Mouse (Mus musculus) kidney, adult 2 months (tissue): ENCODE measurements around the gene Plin4. TPM values are rescaled to one million over a fixed set of nuclear protein-coding genes. Genes with fewer than 3 reads are reported as not detected.

Experiments used
- DNase-seq: peaks from one replicate; pipeline ENCODE4 v3.0.0; 2021
- H3K27ac ChIP-seq: fragments of 200-500 bp; 2 replicates; pipeline ENCODE4 v1.5.1; 2012; ENCODE audit warnings: low read depth, low read length, control low read depth, inconsistent platforms; ENCODE audit not compliant: insufficient read depth
- H3K27me3 ChIP-seq: fragments of 200-500 bp; replicated peaks from 2 replicates; pipeline ENCODE4 v1.6.1; 2012; ENCODE audit warnings: mild to moderate bottlenecking, moderate library complexity, low read length, inconsistent platforms; ENCODE audit not compliant: control insufficient read depth, insufficient read depth
- H3K36me3 ChIP-seq: fragments of 200-500 bp; 2 replicates; pipeline ENCODE4 v1.6.1; 2012; ENCODE audit warnings: mild to moderate bottlenecking, moderate library complexity, low read length, inconsistent platforms; ENCODE audit not compliant: control insufficient read depth, insufficient read depth
- H3K4me1 ChIP-seq: fragments of 200-500 bp; 2 replicates; pipeline ENCODE4 v1.6.1; 2011; ENCODE audit warnings: low read length; ENCODE audit not compliant: control insufficient read depth, insufficient read depth
- H3K4me3 ChIP-seq: fragments of 200-500 bp; 2 replicates; pipeline ENCODE4 v1.5.1; 2011; ENCODE audit warnings: mild to moderate bottlenecking, low read depth, low read length, control low read depth; ENCODE audit not compliant: insufficient read depth
- CTCF ChIP-seq: fragments of 200-500 bp; conservative IDR thresholded peaks from 2 replicates; pipeline ENCODE4 v1.5.1; 2011; ENCODE audit warnings: low read depth, mild to moderate bottlenecking, control low read depth, low read length, moderate library complexity, mixed read lengths; ENCODE audit not compliant: insufficient read depth, insufficient read length
- POLR2A ChIP-seq: fragments of 200-500 bp; IDR thresholded peaks from one replicate; pipeline ENCODE4 v1.6.1; 2011; ENCODE audit warnings: low read depth, low read length, control low read depth
- WGBS: fragments of 180-500 bp; shearing (Covaris S2); methylation state at CpG from one replicate; pipeline ENCODE4 v1.1.7; 2018; 5-methylcytosine and 5-hydroxymethylcytosine counted together
- polyA plus RNA-seq: library from polyadenylated mRNA; depleted of rRNA; stranded (reverse); fragments of >200 nt; gene quantifications from 2 replicates; pipeline ENCODE4 v1.2.3, GENCODE M21; 2012; rRNA removed

Plin4 gene
- 14.4 and 23.3 TPM in 2 replicates for polyA plus RNA-seq

- H3K27me3 ChIP-seq, result no peaks in the 10 kb centered on the region
- 54% methylated on average over 10 of the region's 10 CpGs for WGBS
- H3K36me3 ChIP-seq, result no peaks in the 10 kb centered on the region
- TF ChIP-seq CTCF, result no peak
- no peak for TF ChIP-seq POLR2A
- no peaks in the 10 kb centered on the region for H3K4me1 ChIP-seq
- no peak within 1 kb of the TSS for H3K4me3 ChIP-seq
- H3K27ac ChIP-seq, result no peak within 1 kb of the TSS
- peak; percentile 22 for DNase-seq
Observed at GRCm38 (mm10) chr17:56109219-56110051, at the start of gene Plin4. Plin4 (minus strand) TSS chr17:56109803.

GRCm38 (mm10) chr17:56153643-56154042 is 44.0 kb upstream of the Plin4 start:
- Histone ChIP-seq H3K27ac (no peak overlapping the region), H3K27me3 (no peaks in the 10 kb centered on the region), H3K4me1 (no peaks in the 10 kb centered on the region), H3K4me3 (no peak overlapping the region), H3K36me3 (no peaks in the 10 kb centered on the region)
- 29% methylated on average over 9 of the region's 9 CpGs for WGBS
- DNase-seq, result peak; percentile 51
- TF ChIP-seq POLR2A (no peak), CTCF (no peak)

GRCm38 (mm10) chr17:56149897-56150296 is 40.3 kb upstream of the Plin4 start:
- no peaks in the 10 kb centered on the region for H3K27me3 ChIP-seq
- H3K36me3 ChIP-seq, result no peaks in the 10 kb centered on the region
- 37% methylated on average over 2 of the region's 2 CpGs for WGBS
- H3K27ac ChIP-seq, result no peak overlapping the region
- no peaks in the 10 kb centered on the region for H3K4me1 ChIP-seq
- no peak overlapping the region for H3K4me3 ChIP-seq
- DNase-seq, result no peak
- TF ChIP-seq POLR2A, result no peak
- no peak for TF ChIP-seq CTCF

- Histone ChIP-seq H3K4me3 (no peak overlapping the region), H3K27me3 (no peaks in the 10 kb centered on the region), H3K27ac (no peak overlapping the region), H3K36me3 (no peaks in the 10 kb centered on the region), H3K4me1 (no peaks in the 10 kb centered on the region)
- 6% methylated on average over 30 of the region's 30 CpGs for WGBS
- no peak for DNase-seq
- TF ChIP-seq CTCF, result no peak
- no peak for TF ChIP-seq POLR2A
Observed at GRCm38 (mm10) chr17:56148790-56149618, 39.4 kb upstream of the Plin4 start.

GRCm38 (mm10) chr17:56148280-56148679 is 38.7 kb upstream of the Plin4 start:
- TF ChIP-seq CTCF (no peak), POLR2A (no peak)
- Histone ChIP-seq H3K4me1 (no peaks in the 10 kb centered on the region), H3K36me3 (no peaks in the 10 kb centered on the region), H3K27me3 (no peaks in the 10 kb centered on the region), H3K4me3 (no peak overlapping the region), H3K27ac (no peak overlapping the region)
- WGBS, result 30% methylated on average over 9 of the region's 9 CpGs
- no peak for DNase-seq

GRCm38 (mm10) chr17:56147420-56147819 is 37.8 kb upstream of the Plin4 start:
- Histone ChIP-seq H3K27me3 (no peaks in the 10 kb centered on the region), H3K36me3 (no peaks in the 10 kb centered on the region), H3K4me3 (no peak overlapping the region), H3K4me1 (no peaks in the 10 kb centered on the region), H3K27ac (no peak overlapping the region)
- no peak for TF ChIP-seq CTCF
- no peak for TF ChIP-seq POLR2A
- no peak for DNase-seq
- WGBS, result 65% methylated on average over 12 of the region's 12 CpGs

- DNase-seq, result no peak
- WGBS, result 31% methylated on average over 9 of the region's 9 CpGs
- no peak for TF ChIP-seq POLR2A
- no peak for TF ChIP-seq CTCF
- H3K36me3 ChIP-seq, result no peaks in the 10 kb centered on the region
- H3K27ac ChIP-seq, result no peak overlapping the region
- H3K4me1 ChIP-seq, result no peaks in the 10 kb centered on the region
- no peak overlapping the region for H3K4me3 ChIP-seq
- no peaks in the 10 kb centered on the region for H3K27me3 ChIP-seq
Observed at GRCm38 (mm10) chr17:56146131-56146530, 36.5 kb upstream of the Plin4 start.
